Mouse (Mus musculus) kidney, embryonic 15.5 days (tissue): ENCODE results near the gene Fmn2. TPM values are rescaled to one million over a fixed set of nuclear protein-coding genes. Genes with fewer than 3 reads are reported as not detected.

Experiments
- polyA plus RNA-seq: library from polyadenylated mRNA; unstranded; fragments of >200 nt; fragmentation: Nextera tagmentation; extraction: Ambion mirVana; gene quantifications from 2 replicates; pipeline ENCODE4 v1.2.1, GENCODE M21; 2015

The Fmn2 gene
- polyA plus RNA-seq, 1 experiment from 2014 or later: 0.95 TPM

Other genes starting within 250 kb of the Fmn2 start
- not detected in 2 replicates for gene Olfr419, start 249.8 kb upstream of the Fmn2 start, polyA plus RNA-seq
- gene Mptx1, start 171.3 kb upstream of the Fmn2 start, polyA plus RNA-seq: 0.22 TPM in 1 of 2 replicates, not detected in the other
- not detected in 2 replicates for gene Olfr417, start 136.7 kb upstream of the Fmn2 start, polyA plus RNA-seq
- gene Olfr248, start 110.8 kb upstream of the Fmn2 start, polyA plus RNA-seq: not detected in 2 replicates
- not detected in 2 replicates for gene Olfr414, start 77.8 kb upstream of the Fmn2 start, polyA plus RNA-seq
- not detected in 2 replicates for gene Olfr220, start 59.7 kb upstream of the Fmn2 start, polyA plus RNA-seq